Mouse (Mus musculus) urinary bladder, postnatal 4 days (tissue): Measurements from ENCODE around the gene Jag1.

ENCODE experiments used
- DNase-seq, 2 experiments: peaks; one replicate each; pipeline ENCODE4 v3.0.0; 2021 to 2022; ENCODE audit warnings: low spot score in 2 of 2

Gene Jag1

DNA sequence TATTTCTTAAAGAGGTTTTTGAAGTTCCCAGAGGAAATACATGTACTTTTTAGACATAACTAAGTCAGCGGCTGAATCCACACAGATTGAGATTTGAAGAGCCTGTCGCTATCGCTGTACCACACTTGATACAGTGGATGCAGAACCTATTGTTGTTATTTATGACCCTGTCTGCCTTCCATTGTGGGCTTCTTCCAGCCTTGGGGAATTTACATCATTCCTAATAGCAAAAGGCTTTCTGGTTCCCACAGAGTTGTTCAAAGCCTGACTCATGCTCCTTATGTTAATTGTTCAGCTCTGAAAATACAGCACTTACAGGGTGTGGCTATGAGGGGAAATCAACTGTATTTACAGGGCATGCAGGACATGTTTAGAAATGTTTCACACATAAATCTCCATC, 51.9 kb downstream of the Jag1 start:
- no peak for DNase-seq

DNA sequence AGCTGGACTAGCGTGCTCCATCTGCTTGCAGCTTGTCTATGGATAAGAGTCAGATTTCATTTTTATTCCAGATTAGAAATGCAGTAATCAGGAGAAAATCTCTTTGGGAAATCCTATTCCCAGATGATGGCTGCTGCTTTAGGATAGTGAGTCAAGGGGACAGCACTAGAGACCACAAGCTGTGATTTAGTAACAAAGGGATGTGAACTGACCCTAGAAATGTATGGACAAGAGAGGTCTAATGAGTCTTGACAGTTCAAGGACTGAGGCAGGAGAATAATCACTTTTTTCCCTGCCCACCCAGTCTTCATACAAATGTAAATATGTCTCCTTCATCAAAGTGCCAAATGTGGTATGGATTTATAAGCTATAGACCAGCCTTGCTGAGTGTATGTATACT, 52.6 kb downstream of the Jag1 start:
- no peak for DNase-seq

DNA sequence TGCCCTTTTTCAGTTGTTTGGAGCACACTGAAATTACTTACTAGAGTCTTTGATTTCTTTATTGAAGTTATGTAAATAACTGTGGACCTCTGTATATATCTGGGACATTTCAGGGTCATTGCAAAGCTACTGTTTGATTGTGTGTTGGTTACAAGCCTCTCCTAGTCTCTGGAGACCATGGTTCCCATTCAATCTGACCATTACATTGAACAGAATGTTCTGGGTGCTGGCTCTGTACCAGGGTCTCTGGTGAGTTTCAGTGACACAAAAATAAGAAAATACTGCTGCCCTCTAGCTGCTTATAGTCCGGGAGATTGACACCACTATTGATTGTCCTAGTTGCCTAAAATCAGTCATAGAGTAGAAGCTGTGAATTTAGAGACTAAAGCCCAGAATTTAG, 66.5 kb downstream of the Jag1 start:
- DNase-seq, result no peak

DNA sequence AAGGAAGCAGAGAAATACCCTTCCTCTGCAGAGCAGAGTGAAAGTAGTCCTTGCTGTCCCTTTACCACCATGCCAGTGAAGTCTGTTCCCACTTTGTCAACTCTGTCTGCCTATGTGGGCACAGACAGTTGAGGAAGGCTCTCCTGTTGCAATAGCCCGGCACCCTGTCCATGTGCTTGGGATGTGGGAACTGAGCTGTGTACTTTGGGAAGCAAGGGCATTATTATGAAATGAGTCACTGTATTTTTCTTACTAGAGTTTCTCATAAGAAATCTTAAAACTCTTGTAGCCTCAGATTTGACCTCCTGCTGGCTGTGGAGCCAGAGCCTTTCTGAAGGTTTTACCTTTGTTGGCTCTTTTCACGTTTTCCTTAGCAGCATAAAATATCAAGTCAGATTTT, 67.1 kb downstream of the Jag1 start:
- DNase-seq, result no peak

DNA sequence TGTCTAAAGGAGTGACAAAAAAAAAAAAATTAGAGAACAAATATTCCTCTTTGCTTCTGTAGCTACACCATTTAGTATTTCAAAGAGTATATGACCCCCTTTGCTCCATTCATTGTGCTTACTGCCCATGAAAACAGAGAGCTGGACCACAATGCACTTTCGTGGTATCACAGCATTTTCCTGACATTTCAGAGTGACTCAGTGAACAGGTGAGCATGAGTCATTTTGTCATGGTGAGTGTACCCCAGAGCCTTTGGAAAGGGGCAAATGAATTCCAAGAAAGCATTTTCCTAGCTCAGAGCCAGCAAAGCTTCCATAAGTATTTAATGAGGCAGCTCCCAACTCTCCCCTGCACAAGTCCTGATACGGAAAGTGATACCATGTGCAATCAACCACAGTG, 72.3 kb downstream of the Jag1 start:
- no peak for DNase-seq
